Mouse (Mus musculus): ENCODE measurements around the gene Camk2d.

DNA sequence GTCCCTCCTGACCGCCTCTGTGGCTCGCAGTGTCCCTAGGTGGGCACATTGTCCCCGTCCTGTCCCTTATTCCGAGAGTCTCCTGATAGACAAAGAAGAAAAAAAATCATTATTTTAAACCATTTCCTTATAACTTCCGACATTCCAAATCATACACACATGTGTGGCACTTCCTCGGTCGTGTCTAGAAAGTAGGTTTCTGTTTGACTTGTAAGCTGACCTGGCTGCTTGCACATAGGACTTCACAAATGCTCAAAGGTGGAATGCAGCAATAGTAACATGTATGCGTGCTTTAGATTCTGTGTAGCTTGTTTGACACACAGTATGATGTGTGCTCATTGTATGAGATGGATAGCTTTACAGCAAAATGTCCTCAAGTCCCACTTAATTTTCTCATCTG, 63.1 kb downstream of the Camk2d start:
- no peak for TF ChIP-seq CTCF (IDR thresholded peaks at IDR 0.05; ENCODE audit: control insufficient read depth, insufficient read depth, low read length)
- TF ChIP-seq POLR2A (IDR thresholded peaks at IDR 0.05; ENCODE audit: borderline replicate concordance, control insufficient read depth, low read depth, low read length): no peak
